Mouse (Mus musculus) urinary bladder, postnatal 36 days (tissue): ENCODE results near the gene Msh3.
A peak's percentile ranks its signal among the peaks of the same experiment; 100 is the strongest.

ENCODE experiments used
- DNase-seq, 2 experiments: peaks; one replicate each; pipeline ENCODE4 v3.0.0; 2022; ENCODE audit warnings: low spot score in 2 of 2, mixed read lengths in 1 of 2

Msh3 gene

DNA sequence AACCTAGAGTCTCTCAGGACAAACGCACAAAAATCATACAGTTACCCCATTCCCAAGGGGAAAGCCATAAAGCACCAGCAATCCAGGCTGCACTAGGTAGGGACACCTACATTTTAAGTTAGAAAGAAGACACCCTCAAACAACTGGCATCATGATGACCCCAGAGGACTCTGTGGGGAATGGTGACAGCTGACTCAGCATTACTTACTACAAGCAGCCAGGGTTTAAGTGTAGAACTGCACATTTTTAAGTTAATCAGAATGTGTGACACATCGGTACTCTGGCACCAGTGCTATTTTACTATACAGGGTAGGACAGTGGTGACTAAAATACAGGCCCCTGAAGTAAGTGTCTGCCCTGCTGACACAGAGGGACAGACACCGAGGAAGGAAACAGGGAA is 24.2 kb downstream of the Msh3 start:
- DNase-seq, result no peak

DNA sequence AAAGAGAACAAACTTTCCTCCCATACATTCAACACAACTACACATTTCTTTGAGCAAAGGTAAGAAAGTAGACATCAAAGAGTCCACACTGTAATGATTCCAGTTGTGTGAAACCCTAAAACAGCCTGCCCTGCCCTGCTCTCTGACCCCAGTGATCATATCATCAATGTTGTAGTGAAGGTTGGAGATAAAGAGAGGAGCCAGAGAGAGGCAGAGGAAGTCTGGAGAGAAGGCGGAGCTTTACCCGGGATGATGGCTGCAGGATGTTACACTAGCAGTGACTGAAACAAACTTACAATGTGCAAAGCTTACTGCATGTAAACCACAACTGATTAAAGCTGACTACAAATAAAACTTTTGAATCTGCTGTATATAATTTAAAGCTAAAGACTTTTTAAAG is 26.8 kb downstream of the Msh3 start:
- DNase-seq, result no peak

- no peak for DNase-seq
These were observed 28.8 kb downstream of the Msh3 start for GRCm38 (mm10) chr13:92326030-92326429.

DNA sequence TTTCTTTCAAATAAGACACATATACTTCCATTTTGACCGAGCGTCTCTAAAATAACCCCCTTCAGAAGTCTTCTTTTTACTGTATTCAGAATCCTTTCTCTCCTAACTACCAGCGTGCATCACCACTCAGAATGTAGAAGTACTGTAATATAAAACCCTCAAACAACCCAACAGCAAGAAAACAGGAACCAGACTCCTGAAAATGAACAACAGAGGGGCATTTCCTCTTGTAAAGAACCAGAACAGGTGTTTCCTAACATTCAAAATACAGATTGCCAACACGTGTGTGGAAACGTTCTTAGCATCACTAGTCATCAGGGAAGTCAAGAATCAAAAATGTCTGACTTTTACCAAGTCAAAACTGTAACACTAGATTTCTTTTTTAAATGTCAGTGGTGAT is 34.0 kb downstream of the Msh3 start:
- DNase-seq, result no peak

GRCm38 (mm10) chr13:92314613-92315012 is 40.2 kb downstream of the Msh3 start:
- DNase-seq, result no peak

DNA sequence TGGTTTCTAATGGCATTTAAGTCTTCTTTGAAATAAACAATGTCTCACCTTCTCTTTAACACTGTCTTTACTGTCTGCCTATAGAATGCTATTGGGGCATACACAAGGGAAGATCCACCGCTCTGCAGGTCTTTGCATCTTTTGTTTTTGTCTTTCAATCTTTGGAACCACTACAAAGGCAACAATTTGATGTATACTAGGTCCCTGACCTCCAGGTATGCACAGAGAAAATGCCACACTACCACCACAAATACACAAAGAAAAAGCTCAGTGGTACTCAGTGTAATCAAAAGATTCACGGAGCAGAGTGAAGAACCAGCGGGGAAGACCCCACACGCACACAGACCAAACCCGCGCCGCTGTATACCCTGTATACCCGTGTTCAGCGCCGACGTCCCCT is 49.1 kb downstream of the Msh3 start, which contains the start of gene Gm20379:
TSS of gene Gm20379 (plus strand) at position 301 of the 400 bp plus-strand sequence.
- DNase-seq, result no peak

- no peak for DNase-seq
These were observed 50.5 kb downstream of the Msh3 start for GRCm38 (mm10) chr13:92304291-92304690.

GRCm38 (mm10) chr13:92303062-92303948 is 51.5 kb downstream of the Msh3 start:
- no peak for DNase-seq

DNA sequence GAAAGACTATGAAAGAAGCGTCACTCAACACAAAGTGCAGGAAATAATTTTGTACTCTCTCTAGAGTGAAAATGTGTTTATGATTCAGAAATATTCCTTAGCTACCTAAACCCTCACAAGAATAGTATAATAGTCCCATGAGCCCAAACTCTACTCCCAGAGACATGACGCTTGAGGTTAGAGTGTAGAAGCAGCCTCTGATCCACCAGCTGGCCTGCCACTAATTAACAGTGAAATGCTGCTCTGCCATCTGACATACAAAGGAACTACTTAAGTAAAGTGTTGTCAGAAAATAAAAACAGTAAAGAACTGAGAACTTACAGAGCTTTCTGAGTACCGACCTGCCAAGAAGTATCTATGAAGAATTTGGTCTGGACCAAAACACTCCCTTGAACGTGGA is 52.3 kb downstream of the Msh3 start:
- no peak for DNase-seq

DNA sequence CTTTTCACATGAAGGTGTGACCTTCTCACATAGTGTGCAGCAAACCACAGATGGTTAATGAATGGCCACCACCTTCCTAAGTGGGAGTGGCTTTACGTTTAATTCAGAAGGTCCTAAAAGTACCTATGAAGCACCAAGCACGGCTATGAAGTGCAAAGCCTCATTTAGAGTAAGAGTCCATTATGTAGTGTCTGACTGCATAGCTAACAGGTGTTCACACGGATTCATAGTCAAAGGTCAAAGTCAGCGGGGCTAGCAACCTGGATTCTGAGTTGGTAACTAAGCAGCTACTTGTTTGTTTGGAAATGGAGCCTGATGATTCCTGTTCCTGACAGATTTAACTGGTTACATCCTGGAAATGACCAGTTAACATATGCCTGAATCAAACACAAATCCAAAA is 53.0 kb downstream of the Msh3 start:
- DNase-seq, result no peak

- no peak for DNase-seq
These were observed 55.3 kb downstream of the Msh3 start for GRCm38 (mm10) chr13:92299522-92299921.

DNA sequence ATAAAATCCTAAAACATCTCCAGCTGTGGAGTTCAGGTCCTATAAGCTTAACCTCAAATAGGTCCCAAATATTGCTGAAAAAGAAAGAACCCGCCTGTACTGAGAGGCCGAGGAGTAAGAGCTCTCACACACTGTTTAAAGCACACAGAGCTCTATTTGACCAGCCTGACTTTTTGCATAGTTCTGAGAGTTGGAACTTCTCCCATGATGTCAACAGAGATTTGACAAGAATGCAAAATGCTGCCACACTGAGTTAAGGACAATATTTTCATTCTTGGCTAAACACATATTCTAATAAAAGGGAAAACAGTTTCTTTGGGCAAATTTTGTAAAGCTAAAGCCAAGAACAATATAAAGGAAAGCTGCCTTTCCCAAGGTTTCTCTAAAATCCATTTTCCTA is 57.8 kb downstream of the Msh3 start:
- DNase-seq, result no peak

- DNase-seq, result no peak
These were observed 58.3 kb downstream of the Msh3 start for GRCm38 (mm10) chr13:92296490-92296889.

DNA sequence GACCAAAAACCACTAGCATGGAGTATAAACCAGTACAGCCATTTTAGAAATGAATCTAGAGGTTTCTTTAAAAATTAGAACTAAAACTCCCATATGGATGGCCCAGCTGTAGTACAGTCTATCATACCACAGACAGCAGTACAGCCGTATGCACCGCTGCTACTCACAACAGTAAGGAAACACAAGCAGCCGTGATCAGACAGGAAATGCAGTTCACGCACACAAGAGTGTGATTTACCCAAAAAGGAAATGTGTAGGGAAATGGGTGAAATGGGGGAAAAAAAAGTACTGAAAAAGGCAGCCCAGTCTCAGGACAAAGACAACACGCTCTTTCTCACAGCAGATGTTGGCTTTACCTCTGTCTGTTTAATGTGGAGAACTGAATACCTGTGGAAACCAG is 60.9 kb downstream of the Msh3 start:
- DNase-seq, result no peak

- DNase-seq, result no peak
These were observed 63.2 kb downstream of the Msh3 start for GRCm38 (mm10) chr13:92291605-92292004.

DNA sequence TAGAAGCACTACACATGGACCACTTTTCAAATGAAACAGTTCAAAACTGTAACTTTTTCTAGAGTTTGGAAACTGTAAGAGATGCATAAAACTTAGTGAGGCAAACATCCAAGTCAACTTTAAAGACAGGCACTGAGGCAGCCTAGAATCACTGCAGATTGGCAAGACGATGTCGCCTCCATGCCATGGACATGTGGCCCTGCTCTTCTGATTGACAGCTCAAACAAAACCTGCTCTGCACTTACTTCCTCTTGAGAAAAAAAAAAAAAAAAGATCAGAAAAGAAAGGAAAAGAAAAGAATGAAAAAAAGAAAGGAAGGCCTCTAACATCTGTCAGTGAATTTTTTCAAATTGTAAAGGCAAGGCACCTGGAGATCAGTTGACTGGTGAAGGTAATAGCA is 77.8 kb downstream of the Msh3 start:
- no peak for DNase-seq

DNA sequence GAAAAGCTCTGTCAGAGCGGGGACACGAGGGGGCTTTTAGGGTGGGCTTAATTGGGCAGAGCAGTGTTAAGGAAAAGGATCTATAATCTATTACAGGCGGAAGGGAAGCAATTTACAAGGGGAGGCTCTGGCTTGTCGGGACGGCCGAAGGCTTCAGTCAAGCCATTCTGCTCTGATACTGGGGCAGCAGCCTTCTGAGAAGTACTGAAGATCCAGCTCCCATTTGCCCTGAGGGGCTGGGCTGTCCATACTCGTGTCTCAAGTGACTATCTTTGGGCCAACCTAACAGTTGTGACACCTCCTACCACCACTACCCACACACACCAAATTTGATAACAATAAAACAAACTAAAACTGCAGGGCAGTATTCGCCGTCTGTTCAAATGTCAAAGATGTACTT is 79.5 kb downstream of the Msh3 start:
- DNase-seq, result no peak

GRCm38 (mm10) chr13:92274274-92275198 is 80.3 kb downstream of the Msh3 start:
- DNase-seq, result peak; percentile 28 to 67

DNA sequence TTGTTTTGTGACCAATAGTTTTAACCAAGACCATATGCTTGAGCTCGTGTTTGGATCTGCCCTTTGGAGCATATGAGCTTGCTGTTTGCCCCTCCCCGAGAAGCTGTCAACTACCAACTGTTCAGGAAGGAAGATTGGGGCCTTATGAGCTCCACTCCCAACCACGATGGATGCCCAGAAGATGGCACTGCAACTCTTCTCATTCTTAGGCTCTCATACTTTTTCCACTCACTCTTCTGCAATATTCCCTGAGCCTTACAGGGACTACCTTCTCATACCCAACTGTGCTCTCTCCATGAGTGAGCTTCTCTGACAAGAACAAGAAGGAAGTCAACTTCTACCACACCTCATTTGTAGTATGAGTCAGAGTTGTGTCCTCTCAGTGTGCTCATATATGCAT is 87.7 kb downstream of the Msh3 start:
- no peak for DNase-seq

DNA sequence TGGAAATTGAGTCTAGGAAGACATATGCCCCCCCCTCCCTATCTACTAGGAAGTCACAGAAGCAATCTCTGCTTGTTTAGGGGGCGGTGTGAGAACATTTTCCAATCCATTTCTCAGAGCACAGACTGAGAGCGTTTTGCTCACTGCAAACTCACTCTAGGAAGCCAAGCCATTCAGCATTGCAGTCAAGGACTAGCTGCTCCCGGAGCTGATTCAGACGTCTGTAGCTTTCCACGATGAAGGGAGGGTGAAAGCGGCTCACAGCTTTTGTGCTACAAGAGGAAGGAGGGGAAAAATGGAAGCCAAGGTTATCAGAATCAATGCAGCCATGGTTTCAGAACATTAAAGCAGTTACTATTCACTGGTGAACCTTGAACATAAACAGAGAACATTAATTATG is 91.2 kb downstream of the Msh3 start:
- no peak for DNase-seq

DNA sequence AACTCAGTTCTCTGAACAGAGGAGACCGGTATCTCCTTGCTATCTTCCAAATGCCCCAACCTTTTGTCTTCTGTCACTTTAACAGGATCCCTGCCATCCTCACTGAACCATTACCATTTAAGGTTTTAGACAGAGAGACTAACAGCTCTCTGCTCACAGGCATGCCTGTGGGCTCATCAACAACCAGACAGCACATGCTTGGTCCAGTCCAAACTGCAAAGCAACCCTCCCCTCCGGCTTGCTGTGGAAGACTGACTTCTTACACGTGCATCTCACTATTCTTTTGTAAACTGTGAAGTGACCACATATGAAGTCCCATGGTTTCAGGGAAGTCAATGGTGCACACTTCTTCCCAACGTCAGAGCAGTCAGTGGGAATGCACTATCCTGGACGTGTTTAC is 93.5 kb downstream of the Msh3 start:
- DNase-seq, result no peak

GRCm38 (mm10) chr13:92255480-92255879 is 99.3 kb downstream of the Msh3 start:
- no peak for DNase-seq

DNA sequence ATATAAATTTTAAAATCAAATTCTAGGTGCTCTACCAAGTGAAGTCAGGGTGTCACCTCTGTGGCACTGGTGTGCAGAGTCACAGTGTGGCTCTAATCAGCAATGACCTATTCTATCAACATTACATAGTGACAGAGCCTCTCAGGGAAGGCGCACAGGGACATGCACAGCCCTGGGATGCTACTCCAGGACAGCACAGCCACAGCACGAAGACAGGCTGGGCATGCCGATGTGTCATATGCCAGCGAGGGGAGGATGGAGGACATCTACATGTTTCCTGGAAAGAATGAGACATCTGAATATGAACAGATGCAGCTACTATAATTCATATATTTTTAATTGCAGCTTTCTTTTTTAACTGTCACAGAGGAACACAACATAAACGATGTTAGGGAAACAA is 101.0 kb downstream of the Msh3 start:
- DNase-seq, result no peak
